Mouse (Mus musculus) fibroblast of lung, adult 2 months (primary cell): ENCODE results near the gene Maats1.

Source experiments
- DNase-seq: peaks from one replicate; pipeline ENCODE4 v3.0.0-alpha.2; 2011; ENCODE audit warnings: low read depth

The Maats1 gene

GRCm38 (mm10) chr16:38294685-38295348 lies 47.1 kb downstream of the Maats1 start, which contains the start of gene Nr1i2:
Gene Nr1i2, minus strand, starts transcription at chr16:38294824.
- DNase-seq = no peak

GRCm38 (mm10) chr16:38290151-38290550 lies 51.8 kb downstream of the Maats1 start:
- no peak for DNase-seq

- no peak for DNase-seq
These were observed 53.1 kb downstream of the Maats1 start for GRCm38 (mm10) chr16:38288851-38289250.

DNA sequence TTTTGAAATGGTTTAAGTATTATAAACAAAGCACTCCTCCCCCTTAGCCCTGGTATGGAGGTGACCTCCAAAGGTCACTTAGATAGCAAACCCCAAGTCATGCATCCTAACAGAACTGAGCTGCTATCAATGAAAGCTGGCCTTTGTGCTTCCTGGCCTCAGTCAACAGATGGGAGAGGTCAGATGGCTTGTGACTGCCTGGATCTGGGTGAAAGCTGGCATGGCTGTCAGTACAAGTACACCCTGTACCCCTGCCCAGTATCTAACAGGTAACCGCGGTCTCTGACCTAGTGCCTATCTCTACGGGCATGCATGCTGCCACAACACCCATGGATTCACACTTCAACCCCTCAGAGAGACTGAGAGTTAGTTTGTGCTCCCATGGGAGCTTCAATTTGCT lies 54.2 kb downstream of the Maats1 start:
- no peak for DNase-seq

GRCm38 (mm10) chr16:38287357-38287756 lies 54.6 kb downstream of the Maats1 start:
- no peak for DNase-seq

DNA sequence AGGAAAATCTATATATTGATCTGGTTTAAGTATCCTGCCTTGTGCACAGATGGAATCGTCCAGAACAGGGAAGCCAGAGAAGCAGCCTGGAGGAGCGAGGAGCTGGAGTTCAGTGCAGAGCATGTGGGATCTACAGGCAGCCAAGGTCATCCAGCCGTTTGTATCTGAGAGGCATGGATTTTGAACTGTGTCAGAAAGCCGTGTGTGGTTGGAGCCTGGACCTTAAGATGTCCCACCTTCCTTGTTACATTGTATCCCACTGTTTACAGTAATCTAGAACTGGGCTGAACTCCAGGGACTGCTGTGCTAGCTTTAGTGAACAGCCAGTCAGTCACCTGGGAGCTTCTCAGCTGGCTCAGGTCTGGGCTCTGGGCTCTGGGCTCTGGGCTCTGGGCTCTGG lies 55.4 kb downstream of the Maats1 start:
- DNase-seq = no peak

DNA sequence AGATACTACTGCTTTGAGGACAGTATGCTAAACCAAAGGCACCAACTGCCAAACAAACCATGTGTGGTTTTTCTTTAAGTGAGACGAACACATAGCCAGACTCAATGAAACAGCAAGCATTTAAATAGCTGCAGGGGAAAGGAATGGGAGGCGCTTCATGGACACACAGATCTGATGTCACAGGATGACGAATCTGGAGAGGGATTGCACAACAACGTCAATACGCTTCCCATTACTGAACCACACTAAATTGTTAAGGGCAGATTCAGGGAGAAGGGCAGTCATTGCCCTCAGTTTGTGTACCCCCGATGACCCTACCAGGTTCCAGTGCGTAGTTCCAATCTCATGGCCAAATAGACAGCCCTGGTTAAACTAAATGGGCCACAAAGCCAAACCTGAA lies 56.1 kb downstream of the Maats1 start:
- DNase-seq = no peak

DNA sequence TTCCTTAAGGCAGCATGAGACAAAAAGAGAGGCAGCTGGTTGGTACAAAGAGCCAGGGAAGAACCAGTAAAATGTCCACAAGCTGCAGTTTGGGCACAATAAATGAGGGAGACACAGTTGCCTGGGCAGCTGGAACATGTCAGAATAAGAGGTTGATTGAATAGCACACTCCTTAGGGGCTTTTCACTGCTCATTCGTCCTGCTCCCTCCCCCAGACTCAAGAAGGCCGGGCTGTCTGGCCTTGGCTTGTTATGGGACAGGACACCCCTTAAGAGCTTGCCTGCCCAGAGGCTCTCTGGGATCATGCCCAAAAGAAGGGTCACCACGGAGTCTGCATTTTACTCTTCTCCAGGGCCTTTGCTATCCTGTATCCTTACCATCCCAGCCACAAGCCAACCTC lies 58.6 kb downstream of the Maats1 start:
- DNase-seq = no peak

DNA sequence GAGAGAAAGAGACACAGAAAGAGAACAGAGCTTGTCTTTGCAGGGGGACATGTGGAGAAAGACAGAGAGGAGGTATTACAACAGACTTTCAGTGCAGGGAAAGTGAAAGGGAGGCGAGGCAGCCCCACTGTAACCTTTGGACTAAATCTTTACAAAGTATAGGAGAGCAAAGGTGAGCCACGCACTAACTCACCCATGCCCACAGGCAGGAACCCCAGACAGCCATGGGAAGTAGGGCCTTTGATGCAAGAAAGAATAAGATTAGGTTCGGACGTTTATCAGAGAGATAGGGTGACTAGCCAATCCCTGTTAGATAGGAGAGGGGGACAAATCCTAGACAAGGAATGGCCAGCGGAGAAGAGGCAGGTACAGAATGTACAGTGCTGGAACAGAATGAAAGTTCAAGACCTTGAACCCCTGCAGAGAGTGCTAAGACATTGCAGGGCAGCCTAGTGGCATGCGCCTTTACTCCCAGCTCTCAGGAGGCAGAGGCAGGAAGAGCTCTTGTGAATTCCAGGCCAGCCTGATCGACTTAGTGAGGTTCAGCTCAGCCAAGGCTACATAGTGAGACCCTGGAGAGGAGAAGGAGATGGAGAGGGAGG lies 59.3 kb downstream of the Maats1 start:
- DNase-seq = no peak

GRCm38 (mm10) chr16:38280951-38281350 lies 61.0 kb downstream of the Maats1 start:
- DNase-seq = no peak

GRCm38 (mm10) chr16:38279794-38280193 lies 62.1 kb downstream of the Maats1 start:
- DNase-seq = no peak

- no peak for DNase-seq
These were observed 67.2 kb downstream of the Maats1 start for GRCm38 (mm10) chr16:38274737-38275136.

DNA sequence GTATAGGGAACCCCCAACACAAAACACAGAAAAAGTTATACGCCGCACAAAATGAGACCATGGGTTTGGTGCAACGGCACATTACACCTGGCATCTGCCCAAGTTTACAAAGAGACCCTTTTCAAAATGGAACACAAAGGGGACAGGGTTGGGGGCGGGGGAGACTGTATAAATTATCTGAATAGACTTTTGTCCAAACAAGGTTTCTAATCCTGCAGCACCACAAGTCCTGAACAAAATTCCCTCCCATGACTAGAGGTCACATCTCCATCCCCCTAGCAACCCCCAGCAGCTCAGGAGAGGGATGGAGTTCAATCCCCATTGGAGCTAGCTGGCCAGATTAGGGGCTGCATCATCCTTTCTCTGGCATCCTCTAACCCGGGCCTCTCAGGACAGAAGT lies 69.5 kb downstream of the Maats1 start:
- DNase-seq = no peak

DNA sequence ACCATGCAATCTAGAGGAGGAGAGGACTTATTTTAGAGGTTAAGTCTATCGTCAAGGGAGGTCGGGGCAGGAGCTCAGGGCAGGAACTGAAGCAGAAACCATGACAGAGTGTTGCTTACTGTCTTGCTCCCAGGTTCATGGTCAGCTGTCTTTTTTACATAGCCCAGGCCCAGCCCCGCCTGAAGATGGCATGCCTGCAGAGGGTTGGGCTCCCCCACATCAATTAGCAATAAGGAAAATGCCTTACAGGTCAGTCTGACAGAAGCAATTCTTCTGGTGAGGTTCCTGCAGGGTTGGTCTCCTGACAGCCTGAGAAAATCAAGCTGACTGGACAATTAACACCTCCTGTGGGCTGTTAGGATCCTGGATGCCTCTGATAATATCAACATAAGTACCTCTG lies 70.3 kb downstream of the Maats1 start:
- DNase-seq = no peak

DNA sequence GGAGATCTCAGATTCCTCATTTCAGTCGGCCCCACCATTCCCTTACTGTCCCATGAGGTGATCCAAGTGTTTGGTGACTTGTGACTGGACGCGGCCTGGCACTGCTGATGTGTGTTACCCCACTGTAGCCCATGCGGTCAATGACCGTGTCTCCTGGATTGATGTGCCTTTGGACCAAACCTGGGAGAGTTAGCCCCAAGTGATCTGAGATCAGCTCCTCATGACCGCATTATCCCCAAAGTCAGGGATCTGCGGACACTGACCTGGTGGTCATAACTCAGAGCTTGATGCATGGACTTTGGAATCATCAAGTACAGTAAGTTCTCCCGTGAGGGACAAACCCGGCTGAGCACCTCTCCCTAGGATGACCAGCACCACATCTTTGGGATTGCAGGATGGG lies 86.0 kb downstream of the Maats1 start:
- DNase-seq = no peak

- no peak for DNase-seq
These were observed 86.8 kb downstream of the Maats1 start for GRCm38 (mm10) chr16:38255107-38255506.

- DNase-seq = no peak
These were observed 87.9 kb downstream of the Maats1 start for GRCm38 (mm10) chr16:38254001-38254400.

GRCm38 (mm10) chr16:38250467-38250866 lies 91.5 kb downstream of the Maats1 start:
- no peak for DNase-seq

DNA sequence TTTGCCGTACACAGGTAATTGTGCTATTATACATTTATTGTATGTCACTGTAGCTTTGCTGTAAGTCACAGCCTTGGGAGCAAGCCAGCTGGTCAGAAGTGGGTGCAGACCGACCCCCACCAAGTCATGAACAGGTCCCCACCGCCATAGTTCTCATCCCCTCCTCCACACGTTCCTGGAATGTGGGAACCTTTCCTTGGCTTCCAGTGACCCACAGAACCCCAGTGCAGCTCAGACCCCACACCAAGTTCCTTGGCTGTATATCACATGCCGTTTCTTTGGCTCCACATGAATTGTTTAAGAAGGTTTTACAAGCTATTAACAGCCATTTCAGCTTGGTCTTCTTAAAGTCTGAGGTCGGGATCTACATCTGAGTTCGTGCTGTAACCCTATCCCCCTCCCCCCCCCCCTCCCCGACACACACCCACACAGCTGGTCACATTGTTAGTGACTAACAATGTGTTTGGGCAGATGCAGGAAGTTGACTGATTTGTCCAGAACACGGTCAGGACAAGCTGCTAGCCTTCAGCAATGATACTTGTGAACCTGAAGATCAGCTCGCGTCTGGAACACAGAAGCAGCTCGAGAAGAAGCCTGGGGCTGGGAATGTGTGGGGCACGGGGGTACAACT lies 93.5 kb downstream of the Maats1 start:
- peak; percentile 25 for DNase-seq
